Mouse (Mus musculus): Measurements from ENCODE around the gene Cd8b1.

DNA sequence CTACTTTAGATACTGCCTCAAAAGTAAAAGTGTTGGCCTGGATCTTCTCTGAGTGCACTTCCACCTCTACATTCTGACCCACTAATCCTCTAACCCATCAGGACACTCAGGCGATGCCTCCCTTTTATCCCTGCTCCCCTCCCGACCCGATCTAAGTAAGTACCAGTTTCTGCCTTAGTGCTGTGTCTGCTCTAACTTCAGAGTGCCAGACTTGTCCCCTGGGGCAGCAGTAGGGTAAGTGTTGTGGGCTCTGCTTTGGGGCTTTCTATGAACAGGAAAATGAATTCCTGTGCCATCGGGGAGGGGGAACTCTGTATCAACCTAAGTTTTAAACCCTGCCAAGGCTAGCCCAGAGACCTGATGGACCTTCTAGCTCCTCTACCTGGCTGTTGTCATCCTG is 37.6 kb downstream of the Cd8b1 start:
- TF ChIP-seq CTCF (IDR thresholded peaks at IDR 0.05; ENCODE audit: low read depth, low read length) (no peak), POLR2A (IDR thresholded peaks at IDR 0.05; ENCODE audit: extremely low read depth, insufficient read depth, low read length) (no peak)

Measured in liver, adult 2 months (tissue).